Mouse (Mus musculus) liver, embryonic 12.5 days (tissue): ENCODE measurements around the gene Lrrc8a. TPM values are rescaled to one million over a fixed set of nuclear protein-coding genes. Genes with fewer than 3 reads are reported as not detected.

Experiments
- ATAC-seq: fragments of 200-750 bp; cut with Nextera tagmentation; 2 replicates; pipeline ENCODE4 v1.8.0; 2017; ENCODE audit warnings: moderate number of reproducible peaks, mild to moderate bottlenecking, moderate library complexity
- H3K27ac ChIP-seq: fragments of 300-500 bp; sonication (generic); 2 replicates; pipeline ENCODE4 v1.5.1; 2016; ENCODE audit warnings: mild to moderate bottlenecking
- H3K27me3 ChIP-seq: fragments of 300-500 bp; sonication (generic); replicated peaks from 2 replicates; pipeline ENCODE4 v1.6.1; 2016; ENCODE audit warnings: mild to moderate bottlenecking, moderate library complexity
- H3K36me3 ChIP-seq: fragments of 300-500 bp; sonication (generic); 2 replicates; pipeline ENCODE4 v1.6.1; 2016; ENCODE audit warnings: mild to moderate bottlenecking, moderate library complexity
- H3K4me1 ChIP-seq: fragments of 300-500 bp; sonication (generic); 2 replicates; pipeline ENCODE4 v1.6.1; 2016
- H3K4me2 ChIP-seq: fragments of 300-500 bp; sonication (generic); 2 replicates; pipeline ENCODE4 v1.6.1; 2016; ENCODE audit warnings: mild to moderate bottlenecking, moderate library complexity
- H3K4me3 ChIP-seq: fragments of 300-500 bp; sonication (generic); 2 replicates; pipeline ENCODE4 v1.5.1; 2016; ENCODE audit warnings: mild to moderate bottlenecking, moderate library complexity
- H3K9ac ChIP-seq: fragments of 300-500 bp; sonication (generic); 2 replicates; pipeline ENCODE4 v1.6.1; 2016; ENCODE audit warnings: mild to moderate bottlenecking, moderate library complexity
- H3K9me3 ChIP-seq: fragments of 300-500 bp; sonication (generic); replicated peaks from 2 replicates; pipeline ENCODE4 v1.6.1; 2016; ENCODE audit warnings: mild to moderate bottlenecking, moderate library complexity
- WGBS: fragments of 180-500 bp; shearing (Covaris S2); methylation state at CpG from one replicate; pipeline ENCODE4 v1.1.7; 2016; ENCODE audit not compliant: insufficient replicate concordance; 5-methylcytosine and 5-hydroxymethylcytosine counted together
- polyA plus RNA-seq: library from polyadenylated mRNA; unstranded; fragments of >200 nt; fragmentation: Nextera tagmentation; extraction: Ambion mirVana; gene quantifications from 2 replicates; pipeline ENCODE4 v1.2.1, GENCODE M21; 2016

Lrrc8a gene
- polyA plus RNA-seq, 1 experiment from 2014 or later, result 13.9 TPM

DNA sequence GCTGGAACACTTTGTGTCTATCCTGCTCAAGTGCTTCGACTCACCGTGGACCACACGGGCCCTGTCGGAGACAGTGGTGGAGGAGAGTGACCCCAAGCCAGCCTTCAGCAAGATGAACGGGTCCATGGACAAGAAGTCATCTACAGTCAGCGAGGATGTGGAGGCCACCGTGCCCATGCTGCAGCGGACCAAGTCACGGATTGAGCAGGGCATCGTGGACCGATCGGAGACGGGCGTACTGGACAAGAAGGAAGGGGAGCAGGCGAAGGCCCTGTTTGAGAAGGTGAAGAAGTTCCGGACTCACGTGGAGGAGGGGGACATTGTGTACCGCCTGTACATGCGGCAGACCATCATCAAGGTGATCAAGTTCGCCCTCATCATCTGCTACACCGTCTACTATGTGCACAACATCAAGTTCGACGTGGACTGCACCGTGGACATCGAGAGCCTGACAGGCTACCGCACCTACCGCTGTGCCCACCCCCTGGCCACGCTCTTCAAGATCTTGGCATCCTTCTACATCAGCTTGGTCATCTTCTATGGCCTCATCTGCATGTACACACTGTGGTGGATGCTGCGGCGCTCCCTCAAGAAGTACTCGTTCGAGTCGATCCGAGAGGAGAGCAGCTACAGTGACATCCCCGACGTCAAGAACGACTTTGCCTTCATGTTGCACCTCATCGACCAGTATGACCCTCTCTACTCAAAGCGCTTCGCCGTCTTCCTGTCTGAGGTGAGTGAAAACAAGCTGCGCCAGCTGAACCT lies 18.3 kb downstream of the Lrrc8a start:
- H3K36me3 ChIP-seq, result peaks cover 87% of the 10 kb centered on the region
- H3K27me3 ChIP-seq, result no peaks in the 10 kb centered on the region
- H3K4me2 ChIP-seq, result no peak overlapping the region
- ATAC-seq, result no peak
- H3K4me1 ChIP-seq, result peaks cover 55% of the 10 kb centered on the region
- H3K27ac ChIP-seq, result no peak overlapping the region
- WGBS, result 91% methylated on average over 42 of the region's 42 CpGs
- H3K9ac ChIP-seq, result no peak overlapping the region
- H3K4me3 ChIP-seq, result no peak overlapping the region
- H3K9me3 ChIP-seq, result no peaks in the 10 kb centered on the region

DNA sequence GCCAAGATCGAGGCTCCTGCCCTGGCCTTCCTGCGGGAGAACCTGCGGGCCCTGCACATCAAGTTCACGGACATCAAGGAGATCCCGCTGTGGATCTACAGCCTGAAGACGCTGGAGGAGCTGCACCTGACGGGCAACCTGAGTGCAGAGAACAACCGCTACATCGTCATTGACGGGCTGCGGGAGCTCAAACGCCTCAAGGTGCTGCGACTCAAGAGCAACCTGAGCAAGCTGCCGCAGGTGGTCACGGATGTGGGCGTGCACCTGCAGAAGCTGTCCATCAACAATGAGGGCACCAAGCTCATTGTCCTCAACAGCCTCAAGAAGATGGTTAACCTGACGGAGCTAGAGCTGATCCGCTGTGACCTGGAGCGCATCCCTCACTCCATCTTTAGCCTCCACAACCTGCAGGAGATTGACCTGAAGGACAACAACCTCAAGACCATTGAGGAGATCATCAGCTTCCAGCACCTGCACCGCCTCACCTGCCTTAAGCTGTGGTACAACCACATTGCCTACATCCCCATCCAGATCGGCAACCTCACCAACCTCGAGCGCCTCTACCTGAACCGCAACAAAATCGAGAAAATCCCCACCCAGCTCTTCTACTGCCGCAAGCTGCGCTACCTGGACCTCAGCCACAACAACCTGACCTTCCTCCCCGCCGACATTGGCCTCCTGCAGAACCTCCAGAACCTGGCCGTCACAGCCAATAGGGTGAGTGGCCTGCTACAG lies 19.3 kb downstream of the Lrrc8a start:
- Histone ChIP-seq H3K27ac (no peak overlapping the region), H3K4me3 (no peak overlapping the region), H3K36me3 (peaks cover 94% of the 10 kb centered on the region), H3K9ac (0 out of 2 replicates have a peak overlapping the region, but pooled peaks have one; percentile 20), H3K27me3 (no peaks in the 10 kb centered on the region), H3K9me3 (no peaks in the 10 kb centered on the region), H3K4me2 (no peak overlapping the region), H3K4me1 (peaks cover 45% of the 10 kb centered on the region)
- no peak for ATAC-seq
- WGBS, result 91% methylated on average over 30 of the region's 30 CpGs

GRCm38 (mm10) chr2:30257699-30258460 lies 20.4 kb downstream of the Lrrc8a start:
- H3K27ac ChIP-seq, result 0 out of 2 replicates have a peak overlapping the region, but pooled peaks have one; percentile 37
- 51% methylated on average over 7 of the region's 7 CpGs for WGBS

DNA sequence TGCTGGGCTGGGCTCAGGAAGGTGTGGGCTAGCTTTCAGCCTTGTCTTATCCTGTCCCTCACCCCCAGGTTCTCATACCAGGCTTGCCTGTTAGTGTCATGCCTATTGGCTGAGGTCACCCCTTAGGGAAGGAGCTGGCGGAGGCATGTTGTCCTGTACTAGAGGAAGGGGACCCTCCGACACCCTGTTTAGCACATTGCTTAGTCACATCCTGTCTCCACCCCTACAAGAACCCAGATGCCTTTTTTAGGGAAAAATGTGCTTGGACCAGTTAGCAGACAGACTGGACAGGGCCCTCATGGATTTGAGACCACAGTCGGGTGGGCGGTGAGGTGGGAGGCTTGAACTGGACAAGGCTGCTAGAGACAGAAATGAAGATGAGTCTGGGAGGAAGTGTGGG lies 21.1 kb downstream of the Lrrc8a start:
- 49% methylated on average over 4 of the region's 4 CpGs for WGBS

More at GRCm38 (mm10) chr2:30257699-30258460, 20.4 kb downstream of the Lrrc8a start:
- H3K9me3 ChIP-seq, result no peaks in the 10 kb centered on the region
- H3K4me2 ChIP-seq, result no peak overlapping the region
- H3K9ac ChIP-seq, result no peak overlapping the region
- H3K27me3 ChIP-seq, result no peaks in the 10 kb centered on the region
- peaks cover 34% of the 10 kb centered on the region for H3K4me1 ChIP-seq
- peaks cover 98% of the 10 kb centered on the region for H3K36me3 ChIP-seq
- no peak for ATAC-seq
- no peak overlapping the region for H3K4me3 ChIP-seq

GRCm38 (mm10) chr2:30259131-30260064 lies 21.9 kb downstream of the Lrrc8a start:
- H3K4me3 ChIP-seq, result no peak overlapping the region
- no peak overlapping the region for H3K9ac ChIP-seq
- H3K27me3 ChIP-seq, result no peaks in the 10 kb centered on the region
- H3K4me2 ChIP-seq, result no peak overlapping the region
- no peak for ATAC-seq
- peaks cover 26% of the 10 kb centered on the region for H3K4me1 ChIP-seq
- 78% methylated on average over 15 of the region's 15 CpGs for WGBS
- H3K36me3 ChIP-seq, result peaks cover 99% of the 10 kb centered on the region
- H3K27ac ChIP-seq, result no peak overlapping the region
- H3K9me3 ChIP-seq, result no peaks in the 10 kb centered on the region

More for the DNA sequence above, 21.1 kb downstream of the Lrrc8a start:
- H3K9ac ChIP-seq, result no peak overlapping the region
- H3K36me3 ChIP-seq, result peaks cover 98% of the 10 kb centered on the region
- no peaks in the 10 kb centered on the region for H3K27me3 ChIP-seq
- peak overlapping the region; percentile 37; the same call in 1 of the 2 replicates for H3K27ac ChIP-seq
- peak; percentile 10; the same call in 1 of the 2 replicates for ATAC-seq
- H3K4me1 ChIP-seq, result peaks cover 32% of the 10 kb centered on the region
- H3K9me3 ChIP-seq, result no peaks in the 10 kb centered on the region
- no peak overlapping the region for H3K4me2 ChIP-seq
- H3K4me3 ChIP-seq, result no peak overlapping the region

DNA sequence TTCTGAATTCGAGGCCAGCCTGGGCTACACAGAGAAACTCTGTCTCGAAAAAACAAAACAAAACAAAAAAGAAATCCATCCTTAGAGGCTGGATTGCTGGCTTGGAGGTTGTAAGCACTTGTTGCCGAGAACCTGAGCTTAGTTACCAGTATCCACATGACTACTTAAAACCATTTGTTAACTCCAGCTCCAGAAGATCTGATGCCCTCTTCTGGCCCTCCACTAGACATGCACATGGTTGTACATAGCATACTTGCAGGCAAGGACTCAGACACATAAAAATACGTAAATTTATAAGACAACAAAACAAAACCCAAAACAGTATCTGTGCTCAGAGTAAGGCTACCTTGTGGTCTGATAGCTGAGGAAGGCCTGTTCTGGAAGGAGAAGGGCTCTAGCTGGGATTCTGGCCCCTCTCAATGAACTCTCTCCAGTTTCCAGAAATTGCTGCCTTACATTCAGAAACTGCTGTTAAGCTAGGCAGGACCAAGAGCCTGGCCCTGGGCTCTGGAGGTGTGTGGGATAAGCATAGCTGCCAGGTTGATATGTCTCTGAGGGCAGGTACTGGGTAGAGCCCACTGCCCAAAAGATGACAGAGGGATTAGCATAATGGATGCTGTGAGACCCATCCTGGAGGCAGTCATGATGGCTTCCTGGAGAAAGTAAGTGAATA lies 23.7 kb downstream of the Lrrc8a start:
- peaks cover 42% of the 10 kb centered on the region for H3K4me1 ChIP-seq
- H3K9me3 ChIP-seq, result no peaks in the 10 kb centered on the region
- WGBS, result 79% methylated on average over 4 of the region's 4 CpGs
- peaks cover 90% of the 10 kb centered on the region for H3K36me3 ChIP-seq
- H3K4me2 ChIP-seq, result no peak overlapping the region
- no peak for ATAC-seq
- H3K9ac ChIP-seq, result no peak overlapping the region
- H3K27ac ChIP-seq, result no peak overlapping the region
- H3K27me3 ChIP-seq, result no peaks in the 10 kb centered on the region
- no peak overlapping the region for H3K4me3 ChIP-seq

GRCm38 (mm10) chr2:30261921-30262839 lies 24.7 kb downstream of the Lrrc8a start:
- 90% methylated on average over 18 of the region's 18 CpGs for WGBS
- ATAC-seq, result no peak
- Histone ChIP-seq H3K27ac (no peak overlapping the region), H3K4me1 (peaks cover 52% of the 10 kb centered on the region), H3K27me3 (no peaks in the 10 kb centered on the region), H3K4me3 (no peak overlapping the region), H3K9me3 (no peaks in the 10 kb centered on the region), H3K9ac (no peak overlapping the region), H3K36me3 (peaks cover 80% of the 10 kb centered on the region), H3K4me2 (no peak overlapping the region)

DNA sequence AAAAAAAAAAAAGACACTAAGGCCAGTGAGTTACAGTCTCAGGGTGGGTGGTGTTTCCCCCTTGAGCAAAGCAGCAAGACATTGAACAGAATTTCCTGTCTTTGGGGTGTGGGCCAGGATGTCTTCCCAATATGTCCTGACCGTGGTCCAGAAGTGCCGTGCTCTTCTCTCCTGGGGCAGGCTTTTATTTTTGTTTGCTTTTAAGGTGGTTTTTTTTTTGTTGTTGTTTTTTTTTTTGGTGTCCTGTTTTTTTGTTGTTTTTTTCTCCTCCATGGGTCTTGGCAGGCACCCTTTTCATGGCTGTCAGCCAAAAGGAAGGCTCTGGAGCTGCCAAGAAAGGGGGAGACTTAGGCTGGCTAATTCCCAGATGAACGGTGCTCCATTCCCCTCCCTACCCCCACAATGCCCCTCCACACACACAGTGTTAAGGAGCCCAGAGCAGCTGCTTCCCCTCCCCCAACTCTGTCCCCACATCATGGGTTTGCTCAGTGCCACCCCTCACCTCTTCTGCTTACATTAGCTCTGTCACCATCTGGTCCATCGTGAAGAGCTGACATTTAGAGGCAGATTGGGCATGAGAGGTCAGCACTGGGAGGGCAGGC lies 25.4 kb downstream of the Lrrc8a start:
- peaks cover 72% of the 10 kb centered on the region for H3K36me3 ChIP-seq
- H3K27me3 ChIP-seq, result no peaks in the 10 kb centered on the region
- ATAC-seq, result no peak
- no peak overlapping the region for H3K4me2 ChIP-seq
- H3K4me1 ChIP-seq, result peaks cover 49% of the 10 kb centered on the region
- 71% methylated on average over 4 of the region's 4 CpGs for WGBS
- no peak overlapping the region for H3K4me3 ChIP-seq
- no peaks in the 10 kb centered on the region for H3K9me3 ChIP-seq
- no peak overlapping the region for H3K27ac ChIP-seq
- no peak overlapping the region for H3K9ac ChIP-seq

DNA sequence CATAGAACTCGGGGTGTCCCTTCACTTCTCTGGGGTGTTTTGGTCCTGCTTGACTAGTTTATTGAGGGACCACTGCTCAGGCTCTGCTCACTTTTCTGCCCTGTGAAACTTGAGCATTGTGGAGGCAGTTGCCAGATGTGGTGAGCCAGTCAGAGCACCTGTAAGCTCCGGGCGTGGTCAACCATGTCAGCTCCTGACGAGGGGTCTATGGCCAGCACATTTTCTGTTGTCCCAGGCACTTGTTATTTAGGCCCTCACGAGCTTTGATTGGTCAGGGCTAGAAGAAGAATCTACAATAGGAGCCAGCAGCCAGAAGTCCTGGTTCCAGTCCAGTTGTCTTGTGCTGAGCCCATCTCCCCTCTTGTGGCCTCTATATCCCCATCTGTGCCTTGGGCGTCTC lies 26.3 kb downstream of the Lrrc8a start:
- Histone ChIP-seq H3K4me2 (no peak overlapping the region), H3K27ac (no peak overlapping the region), H3K4me1 (peaks cover 40% of the 10 kb centered on the region), H3K36me3 (peaks cover 64% of the 10 kb centered on the region), H3K9me3 (no peaks in the 10 kb centered on the region), H3K9ac (no peak overlapping the region), H3K4me3 (no peak overlapping the region), H3K27me3 (no peaks in the 10 kb centered on the region)
- no peak for ATAC-seq
- 82% methylated on average over 6 of the region's 6 CpGs for WGBS
